Mouse (Mus musculus): ENCODE results near the gene Rhot2.

Rhot2 gene

DNA sequence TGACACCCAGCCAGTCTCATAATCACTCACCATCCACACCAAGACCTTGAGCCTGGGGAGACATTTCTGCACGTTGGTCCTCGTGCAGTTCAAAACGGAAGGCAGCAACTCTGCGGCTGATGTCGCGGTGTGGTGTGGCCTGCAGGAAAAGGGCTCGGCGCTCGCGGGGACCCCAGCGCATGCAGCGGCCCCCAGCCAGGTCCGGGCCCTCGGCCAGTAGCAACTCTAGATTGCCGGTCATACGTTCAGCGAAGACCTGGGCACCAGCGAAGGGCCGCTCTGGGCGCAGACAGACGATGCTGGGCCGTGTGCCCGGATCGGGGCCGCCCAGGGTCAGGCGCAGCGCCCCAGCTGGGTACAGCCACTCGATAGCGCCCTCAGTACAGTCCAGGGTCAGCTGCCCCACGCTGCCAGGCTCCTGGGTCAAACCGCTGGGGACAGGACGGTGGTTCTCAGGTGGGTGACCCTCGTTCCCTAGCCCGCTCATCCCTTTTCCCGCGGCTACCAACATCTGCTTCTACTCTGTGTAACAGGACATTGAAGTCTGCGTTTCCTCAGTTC is 48.4 kb downstream of the Rhot2 start:
- DNase-seq (ENCODE audit: low read depth, low spot score) = no peak

GRCm38 (mm10) chr17:25795609-25796092 is 49.0 kb downstream of the Rhot2 start, which contains the start of gene AC134908.4:
TSS of gene AC134908.4 (minus strand) at chr17:25795659.
- DNase-seq (ENCODE audit: low read depth, low spot score) = peak; percentile 47

DNA sequence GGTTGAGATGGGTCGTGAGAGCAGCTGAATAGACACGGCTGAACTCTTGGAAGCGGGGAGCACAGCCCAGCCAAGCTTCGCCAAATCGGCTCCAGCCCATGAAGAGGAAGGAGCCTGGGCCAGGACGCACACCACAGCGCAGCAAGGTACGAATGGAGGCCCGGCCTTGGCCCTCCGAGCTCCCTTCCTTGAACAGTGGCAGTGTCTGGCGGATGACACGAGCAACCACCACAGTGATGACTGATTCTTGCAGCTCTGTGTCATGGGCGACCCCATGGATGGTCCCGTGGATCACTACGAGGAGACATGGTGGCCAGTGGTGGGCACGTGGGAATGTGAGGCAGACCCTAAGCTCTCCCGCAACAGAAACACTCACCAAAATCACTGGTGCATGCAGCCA is 49.7 kb downstream of the Rhot2 start:
- DNase-seq (ENCODE audit: low read depth, low spot score) = no peak

- DNase-seq (ENCODE audit: low read depth, low spot score) = no peak
These were observed 50.5 kb downstream of the Rhot2 start for GRCm38 (mm10) chr17:25794197-25794596.

DNA sequence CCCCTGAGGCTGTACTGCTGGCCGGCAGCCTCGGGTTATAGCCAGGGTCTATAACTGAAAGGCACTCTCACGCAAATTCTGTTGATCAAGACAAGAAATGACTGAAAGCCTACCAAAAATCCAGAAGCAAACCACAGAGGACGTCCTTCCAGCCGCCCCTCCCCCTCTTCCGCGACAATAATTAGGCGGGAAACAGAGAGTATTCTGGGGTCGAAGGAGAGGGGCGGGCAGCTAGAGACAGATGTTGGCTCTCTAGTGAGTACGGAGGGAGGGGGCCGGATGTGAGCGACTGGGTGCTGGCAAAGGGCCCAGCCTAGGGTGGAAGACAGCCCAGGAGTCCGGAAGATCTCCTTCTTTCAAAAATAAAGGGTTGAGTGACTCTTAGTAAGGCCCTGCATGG is 52.0 kb downstream of the Rhot2 start, which contains the start of gene Fam173a:
Fam173a (minus strand) TSS at position 287 of the 400 bp plus-strand sequence.
- DNase-seq (ENCODE audit: low read depth, low spot score) = peak; percentile 76

GRCm38 (mm10) chr17:25791843-25792527 is 52.7 kb downstream of the Rhot2 start:
- peak; percentile 89 for DNase-seq (ENCODE audit: low read depth, low spot score)

DNA sequence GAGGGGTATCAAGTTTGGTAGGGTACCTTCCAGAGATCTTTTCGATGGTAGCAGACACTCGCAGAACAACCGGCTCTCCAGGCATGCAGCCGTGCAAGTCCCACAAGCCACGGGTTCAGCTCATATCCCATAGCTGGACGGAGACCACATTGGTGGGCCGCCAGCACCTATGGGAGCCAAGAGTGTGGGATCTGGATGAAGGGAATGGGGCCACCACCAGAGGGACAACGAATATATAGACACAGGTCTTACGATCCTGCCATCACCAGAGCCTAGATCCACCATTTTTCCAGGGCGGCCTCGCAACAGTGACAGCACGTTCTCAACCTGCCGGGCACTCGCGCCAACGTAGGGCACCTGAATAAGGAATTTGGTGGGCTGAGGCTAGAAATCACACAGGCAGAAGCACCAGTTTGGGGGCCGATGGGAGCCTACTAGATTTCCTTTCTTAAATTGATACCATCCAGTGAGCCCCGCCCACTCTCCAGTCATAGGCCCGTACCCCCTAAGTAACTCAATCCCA is 53.3 kb downstream of the Rhot2 start:
- DNase-seq (ENCODE audit: low read depth, low spot score) = peak; percentile 50

All from 3T3-L1 (cell line).